Mouse (Mus musculus) stomach, embryonic 15.5 days (tissue): ENCODE measurements around the gene Pappa. TPM values are rescaled to one million over a fixed set of nuclear protein-coding genes. Genes with fewer than 3 reads are reported as not detected.

ENCODE experiments used
- ATAC-seq: fragments of 200-750 bp; cut with Nextera tagmentation; 2 replicates; pipeline ENCODE4 v1.8.0; 2017; ENCODE audit warnings: low read depth, moderate number of reproducible peaks, moderate TSS enrichment; ENCODE audit not compliant: insufficient read depth, low FRiP score
- H3K27ac ChIP-seq: fragments of 300-500 bp; sonication (generic); 2 replicates; pipeline ENCODE4 v1.5.1; 2015; ENCODE audit warnings: mild to moderate bottlenecking, inconsistent platforms
- H3K27me3 ChIP-seq: fragments of 300-500 bp; sonication (generic); replicated peaks from 2 replicates; pipeline ENCODE4 v1.6.1; 2015; ENCODE audit warnings: inconsistent platforms
- H3K36me3 ChIP-seq: fragments of 300-500 bp; sonication (generic); 2 replicates; pipeline ENCODE4 v1.6.1; 2015; ENCODE audit warnings: inconsistent platforms
- H3K4me1 ChIP-seq: fragments of 300-500 bp; sonication (generic); 2 replicates; pipeline ENCODE4 v1.6.1; 2015; ENCODE audit warnings: inconsistent platforms
- H3K4me2 ChIP-seq: fragments of 300-500 bp; sonication (generic); 2 replicates; pipeline ENCODE4 v1.6.1; 2015; ENCODE audit warnings: mild to moderate bottlenecking, inconsistent platforms
- H3K4me3 ChIP-seq: fragments of 300-500 bp; sonication (generic); replicated peaks from 2 replicates; pipeline ENCODE4 v1.5.1; 2015; ENCODE audit warnings: inconsistent platforms
- H3K9ac ChIP-seq: fragments of 300-500 bp; sonication (generic); 2 replicates; pipeline ENCODE4 v1.6.1; 2015; ENCODE audit warnings: inconsistent platforms
- H3K9me3 ChIP-seq: fragments of 300-500 bp; sonication (generic); 2 replicates; pipeline ENCODE4 v1.6.1; 2016; ENCODE audit warnings: inconsistent platforms
- WGBS: fragments of 180-500 bp; shearing (Covaris S2); methylation state at CpG from one replicate; pipeline ENCODE4 v1.1.7; 2015; 5-methylcytosine and 5-hydroxymethylcytosine counted together
- polyA plus RNA-seq: library from polyadenylated mRNA; unstranded; fragments of >200 nt; fragmentation: Nextera tagmentation; extraction: Ambion mirVana; gene quantifications from 2 replicates; pipeline ENCODE4 v1.2.1, GENCODE M21; 2015

Pappa gene
- polyA plus RNA-seq, 1 experiment from 2014 or later = 1.1 TPM

DNA sequence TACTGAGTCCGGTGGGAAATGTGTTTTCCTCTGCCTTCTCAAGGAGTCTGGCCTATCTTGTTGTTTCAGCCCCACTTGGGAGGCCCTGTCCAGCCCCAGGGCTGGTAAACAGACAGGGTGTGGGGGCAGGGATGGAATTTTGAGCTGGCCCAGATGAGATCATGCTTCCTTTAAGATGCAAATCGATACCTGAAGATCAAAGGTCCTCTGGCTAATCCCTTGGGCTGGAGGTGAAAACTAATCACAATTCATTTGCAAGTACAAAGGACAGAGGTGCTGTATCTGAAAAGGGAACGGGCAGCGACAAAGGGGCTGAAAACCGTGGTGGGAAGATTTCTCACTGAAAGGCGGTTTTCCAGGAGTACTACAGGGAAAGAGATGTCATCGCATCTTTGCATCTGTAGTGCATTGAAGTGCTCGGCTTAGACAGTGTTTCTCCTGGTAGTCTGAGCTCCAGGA is 114.6 kb downstream of the Pappa start:
- H3K36me3 ChIP-seq = no peaks in the 10 kb centered on the region
- ATAC-seq = no peak
- H3K27ac ChIP-seq = no peak overlapping the region
- no peaks in the 10 kb centered on the region for H3K4me1 ChIP-seq
- no peak overlapping the region for H3K4me3 ChIP-seq
- H3K27me3 ChIP-seq = no peaks in the 10 kb centered on the region
- no peak overlapping the region for H3K4me2 ChIP-seq
- 18% methylated on average over 8 of the region's 8 CpGs for WGBS
- H3K9me3 ChIP-seq = no peaks in the 10 kb centered on the region
- H3K9ac ChIP-seq = no peak overlapping the region

GRCm38 (mm10) chr4:65242434-65242931 is 118.5 kb downstream of the Pappa start:
- Histone ChIP-seq H3K27me3 (no peaks in the 10 kb centered on the region), H3K27ac (no peak overlapping the region), H3K36me3 (no peaks in the 10 kb centered on the region), H3K4me3 (no peak overlapping the region), H3K9ac (no peak overlapping the region), H3K4me2 (no peak overlapping the region), H3K4me1 (no peaks in the 10 kb centered on the region), H3K9me3 (no peaks in the 10 kb centered on the region)
- 25% methylated on average over 3 of the region's 3 CpGs for WGBS
- ATAC-seq = no peak

- Histone ChIP-seq H3K27me3 (no peaks in the 10 kb centered on the region), H3K4me1 (no peaks in the 10 kb centered on the region), H3K36me3 (no peaks in the 10 kb centered on the region), H3K9me3 (no peaks in the 10 kb centered on the region), H3K4me3 (no peak overlapping the region), H3K27ac (no peak overlapping the region), H3K4me2 (no peak overlapping the region), H3K9ac (no peak overlapping the region)
- WGBS = 42% methylated on average over 2 of the region's 2 CpGs
- ATAC-seq = no peak
These were observed 119.3 kb downstream of the Pappa start for GRCm38 (mm10) chr4:65243245-65243644.

DNA sequence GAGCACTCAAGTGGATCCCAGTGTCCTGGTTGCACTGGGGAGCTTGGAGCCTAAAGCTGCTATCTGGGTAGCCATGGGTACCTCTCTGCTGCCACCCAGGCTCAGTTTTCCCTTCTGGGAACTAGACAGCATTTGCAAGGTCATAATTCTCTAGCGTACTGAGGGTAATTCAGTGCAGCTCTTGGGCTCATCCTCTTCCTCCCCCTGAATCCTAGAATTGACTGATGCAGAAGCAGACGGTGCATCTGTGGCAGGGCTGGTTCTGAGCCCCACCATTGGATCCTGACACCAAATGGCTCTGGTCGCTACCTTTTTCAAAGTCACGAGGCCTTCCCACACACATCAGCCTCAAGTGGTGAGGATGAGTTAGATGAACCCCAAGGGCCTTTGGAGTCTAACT is 121.0 kb downstream of the Pappa start:
- Histone ChIP-seq H3K36me3 (no peaks in the 10 kb centered on the region), H3K4me2 (no peak overlapping the region), H3K4me1 (no peaks in the 10 kb centered on the region), H3K4me3 (no peak overlapping the region), H3K27me3 (no peaks in the 10 kb centered on the region), H3K9me3 (no peaks in the 10 kb centered on the region), H3K9ac (no peak overlapping the region), H3K27ac (no peak overlapping the region)
- WGBS = 59% methylated on average over 4 of the region's 4 CpGs
- no peak for ATAC-seq

DNA sequence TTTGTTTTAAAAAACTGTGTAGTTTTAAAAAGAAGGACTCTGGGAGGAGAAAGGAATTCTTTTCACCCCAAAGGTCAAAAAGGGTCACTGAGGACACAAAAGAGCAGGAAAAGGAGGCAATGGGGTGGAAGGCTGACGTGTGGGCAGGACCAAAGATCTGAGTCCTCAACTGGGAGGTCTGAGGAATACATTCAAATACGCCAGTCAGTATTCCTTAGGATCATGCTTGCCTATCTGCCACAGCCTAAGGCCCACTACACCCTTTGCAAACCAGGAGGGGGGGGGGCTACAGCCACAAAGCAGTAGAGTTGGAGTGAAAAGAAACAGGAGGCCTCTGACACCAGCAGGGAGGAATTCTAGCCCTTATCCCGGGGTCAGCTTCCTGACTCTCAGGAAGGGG is 121.5 kb downstream of the Pappa start:
- Histone ChIP-seq H3K4me1 (no peaks in the 10 kb centered on the region), H3K9me3 (no peaks in the 10 kb centered on the region), H3K4me2 (no peak overlapping the region), H3K27me3 (no peaks in the 10 kb centered on the region), H3K36me3 (no peaks in the 10 kb centered on the region), H3K4me3 (no peak overlapping the region), H3K27ac (no peak overlapping the region), H3K9ac (no peak overlapping the region)
- 49% methylated on average over 3 of the region's 3 CpGs for WGBS
- ATAC-seq = no peak

DNA sequence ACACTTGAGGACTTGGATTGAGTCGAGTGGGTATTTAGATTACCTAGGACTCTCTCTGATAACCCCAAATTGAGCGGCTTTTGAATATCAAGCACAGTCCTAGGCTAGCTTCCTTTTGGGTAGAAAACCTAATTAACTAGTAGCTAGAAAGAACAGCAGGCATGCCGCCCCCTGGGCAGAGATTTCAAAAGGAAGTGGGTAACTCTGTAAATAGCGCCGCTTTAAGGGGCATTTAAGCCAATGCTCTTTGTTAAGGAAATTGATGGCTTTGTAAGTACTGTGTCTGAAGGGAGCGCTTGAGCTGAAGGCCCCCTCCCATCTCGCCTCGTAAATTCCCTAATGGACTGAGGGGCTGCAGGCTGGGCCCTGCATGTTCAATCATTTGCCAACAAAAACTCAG is 128.2 kb downstream of the Pappa start:
- no peak for ATAC-seq
- Histone ChIP-seq H3K9ac (no peak overlapping the region), H3K4me2 (no peak overlapping the region), H3K27me3 (no peaks in the 10 kb centered on the region), H3K27ac (no peak overlapping the region), H3K36me3 (no peaks in the 10 kb centered on the region), H3K4me3 (no peak overlapping the region), H3K9me3 (no peaks in the 10 kb centered on the region), H3K4me1 (no peaks in the 10 kb centered on the region)
- WGBS = 8% methylated on average over 8 of the region's 8 CpGs

GRCm38 (mm10) chr4:65254073-65254472 is 130.1 kb downstream of the Pappa start:
- Histone ChIP-seq H3K4me1 (no peaks in the 10 kb centered on the region), H3K9me3 (no peaks in the 10 kb centered on the region), H3K36me3 (no peaks in the 10 kb centered on the region), H3K9ac (no peak overlapping the region), H3K27me3 (no peaks in the 10 kb centered on the region), H3K4me3 (no peak overlapping the region), H3K27ac (no peak overlapping the region), H3K4me2 (no peak overlapping the region)
- WGBS = 83% methylated on average over 1 of the region's 1 CpGs
- ATAC-seq = no peak

- Histone ChIP-seq H3K4me1 (no peaks in the 10 kb centered on the region), H3K36me3 (no peaks in the 10 kb centered on the region), H3K9me3 (no peaks in the 10 kb centered on the region), H3K27ac (no peak overlapping the region), H3K4me2 (no peak overlapping the region), H3K4me3 (no peak overlapping the region), H3K27me3 (no peaks in the 10 kb centered on the region), H3K9ac (no peak overlapping the region)
- 33% methylated on average over 2 of the region's 2 CpGs for WGBS
- no peak for ATAC-seq
These were observed 143.1 kb downstream of the Pappa start for GRCm38 (mm10) chr4:65267066-65267465.

GRCm38 (mm10) chr4:65269996-65270395 is 146.0 kb downstream of the Pappa start:
- 87% methylated on average over 2 of the region's 2 CpGs for WGBS
- H3K27me3 ChIP-seq = no peaks in the 10 kb centered on the region
- no peak overlapping the region for H3K9ac ChIP-seq
- H3K36me3 ChIP-seq = no peaks in the 10 kb centered on the region
- no peaks in the 10 kb centered on the region for H3K4me1 ChIP-seq
- H3K9me3 ChIP-seq = no peaks in the 10 kb centered on the region
- no peak overlapping the region for H3K27ac ChIP-seq
- ATAC-seq = no peak
- H3K4me3 ChIP-seq = no peak overlapping the region
- H3K4me2 ChIP-seq = no peak overlapping the region

GRCm38 (mm10) chr4:65272295-65272694 is 148.3 kb downstream of the Pappa start:
- H3K4me3 ChIP-seq = no peak overlapping the region
- H3K9ac ChIP-seq = no peak overlapping the region
- 38% methylated on average over 4 of the region's 4 CpGs for WGBS
- H3K9me3 ChIP-seq = no peaks in the 10 kb centered on the region
- ATAC-seq = no peak
- H3K4me1 ChIP-seq = no peaks in the 10 kb centered on the region
- H3K4me2 ChIP-seq = no peak overlapping the region
- H3K27ac ChIP-seq = no peak overlapping the region
- no peaks in the 10 kb centered on the region for H3K36me3 ChIP-seq
- H3K27me3 ChIP-seq = no peaks in the 10 kb centered on the region

- no peak for ATAC-seq
- H3K27ac ChIP-seq = no peak overlapping the region
- H3K27me3 ChIP-seq = no peaks in the 10 kb centered on the region
- no peaks in the 10 kb centered on the region for H3K9me3 ChIP-seq
- no peak overlapping the region for H3K4me3 ChIP-seq
- no peak overlapping the region for H3K9ac ChIP-seq
- 68% methylated on average over 1 of the region's 1 CpGs for WGBS
- H3K4me1 ChIP-seq = no peaks in the 10 kb centered on the region
- no peaks in the 10 kb centered on the region for H3K36me3 ChIP-seq
- no peak overlapping the region for H3K4me2 ChIP-seq
These were observed 149.4 kb downstream of the Pappa start for GRCm38 (mm10) chr4:65273299-65273851.

DNA sequence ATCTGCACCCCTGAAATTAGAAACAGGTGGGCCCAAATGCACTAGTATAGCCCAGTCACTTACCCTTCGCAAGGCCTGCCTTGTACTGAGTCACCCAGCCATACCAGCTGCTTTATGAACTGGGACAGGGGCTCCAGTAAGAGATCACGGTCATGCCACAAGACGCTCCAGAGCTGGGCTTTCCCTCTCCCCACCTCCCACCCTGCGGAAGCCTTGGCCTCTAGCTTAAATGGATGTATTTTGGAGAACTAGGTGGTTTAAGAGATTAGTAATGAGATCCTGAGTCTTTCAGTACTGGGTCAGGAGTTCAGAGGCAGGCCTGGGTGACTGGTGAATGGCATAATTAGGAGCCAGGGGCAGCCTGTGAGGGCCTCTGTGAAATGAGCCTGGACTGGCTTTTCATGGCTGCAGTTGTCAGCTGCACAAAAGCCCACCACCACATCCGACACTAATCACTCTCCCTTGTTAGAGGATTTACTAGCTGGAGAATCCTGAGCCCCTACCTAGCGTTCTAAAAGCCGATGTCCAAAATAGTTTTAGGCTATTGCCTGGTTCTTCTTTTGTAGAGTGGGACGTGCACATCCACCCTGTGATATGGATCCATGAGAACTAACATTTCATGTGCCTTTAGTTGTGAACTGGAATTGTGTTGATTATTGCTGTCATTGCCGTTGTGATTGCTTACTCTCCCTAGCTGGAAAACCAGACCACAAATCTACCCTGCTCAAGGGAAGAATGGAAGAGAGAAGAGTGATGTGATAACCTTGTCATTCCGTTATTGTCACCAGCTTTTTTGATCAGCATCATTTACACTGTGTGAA is 154.7 kb downstream of the Pappa start:
- 77% methylated on average over 10 of the region's 10 CpGs for WGBS
- H3K36me3 ChIP-seq = no peaks in the 10 kb centered on the region

More for the DNA sequence above, 154.7 kb downstream of the Pappa start:
- Histone ChIP-seq H3K9me3 (no peaks in the 10 kb centered on the region), H3K9ac (no peak overlapping the region), H3K4me1 (no peaks in the 10 kb centered on the region), H3K27ac (no peak overlapping the region), H3K4me3 (no peak overlapping the region), H3K4me2 (no peak overlapping the region), H3K27me3 (no peaks in the 10 kb centered on the region)
- no peak for ATAC-seq
